ENCODE assay signal across 22 mouse cellular contexts in the genomic region with DNA sequence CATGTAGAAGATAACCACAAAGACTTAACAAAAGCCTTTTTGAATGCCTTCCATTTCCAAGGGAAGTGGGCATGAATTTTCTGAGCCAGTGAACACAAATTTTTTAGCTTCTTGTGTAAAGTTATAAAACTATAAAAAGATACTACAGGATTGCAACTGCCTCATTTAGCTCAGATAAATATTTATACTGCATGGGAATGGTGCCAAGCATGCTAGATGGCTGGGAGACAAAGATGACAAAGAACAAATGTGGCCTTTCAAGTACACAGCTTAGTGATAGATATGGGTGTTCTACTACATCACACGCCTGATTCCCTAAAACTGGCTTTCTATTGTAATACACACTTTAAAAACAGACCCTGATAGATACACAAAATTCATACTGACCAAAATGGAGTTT.
DNase-seq lines count a peak whose midpoint lies in the region; ATAC-seq and TF ChIP-seq lines count a peak whose summit lies in the region.
"Had no signal": no experiment of that assay in that cellular context is flagged by ENCODE, and none has a peak within 500 bp of the region (broad histone marks: within the 10 kb centered on the region; RNA-seq: fewer than 3 reads in every experiment).

No protein-coding gene starts in this region.

- no peak overlapping the region for H3K9ac ChIP-seq in lung, embryonic 14.5 days
- no peak overlapping the region for H3K9ac ChIP-seq in midbrain, embryonic 16.5 days (ENCODE audit: low read depth, low read length)
- H3K9ac ChIP-seq: embryonic facial prominence, embryonic 15.5 days; forebrain, embryonic 15.5 days; heart, embryonic 15.5 days; hindbrain, embryonic 13.5 days had no signal

- H3K4me3 ChIP-seq in lung, embryonic 14.5 days (ENCODE audit: low read depth, low read length): no peak overlapping the region
- no peak overlapping the region for H3K4me3 ChIP-seq in lung, adult 2 months (replicated peaks; ENCODE audit: extremely low read depth, low read depth, low read length)
- H3K4me3 ChIP-seq in midbrain, embryonic 16.5 days (ENCODE audit: low read depth, low read length): no peak overlapping the region
- H3K4me3 ChIP-seq: embryonic facial prominence, embryonic 15.5 days; erythroblast, embryonic 14.5 days; forebrain, embryonic 10.5 days; forebrain, embryonic 15.5 days; heart, adult 2 months; heart, embryonic 15.5 days; hindbrain, embryonic 13.5 days had no signal

- peak; percentile 86 for DNase-seq in lung, embryonic 14.5 days
- DNase-seq in lung, adult 2 months: no peak
- DNase-seq in large intestine, adult 2 months (ENCODE audit: low read depth, low spot score): peak; percentile 19
- peak; percentile 64 for DNase-seq in lung, postnatal 10 days
- no peak for DNase-seq in heart, adult 11 months
- DNase-seq: adrenal gland, adult 8-10 months; adrenal gland, postnatal 36 days; cerebellum, adult 11 months; cerebellum, adult 8-10 months; cerebellum, postnatal 14 days; embryo, embryonic 11 days; gastrocnemius, postnatal 10 days; heart, adult 2 months; heart, postnatal 14 days had no signal

- H3K27ac ChIP-seq in lung, embryonic 14.5 days (ENCODE audit: low read depth): no peak overlapping the region
- no peak overlapping the region for H3K27ac ChIP-seq in midbrain, embryonic 16.5 days (ENCODE audit: low read length)
- H3K27ac ChIP-seq: embryonic facial prominence, embryonic 15.5 days; forebrain, embryonic 10.5 days; forebrain, embryonic 15.5 days; heart, adult 2 months; heart, embryonic 15.5 days; hindbrain, embryonic 13.5 days had no signal

- no peaks in the 10 kb centered on the region for H3K36me3 ChIP-seq in lung, embryonic 14.5 days (ENCODE audit: insufficient read depth)
- no peaks in the 10 kb centered on the region for H3K36me3 ChIP-seq in midbrain, embryonic 16.5 days (ENCODE audit: control insufficient read depth, insufficient read depth, low read length)
- H3K36me3 ChIP-seq: embryonic facial prominence, embryonic 15.5 days; forebrain, embryonic 10.5 days; forebrain, embryonic 15.5 days; heart, embryonic 15.5 days; hindbrain, embryonic 13.5 days had no signal

- H3K4me1 ChIP-seq in lung, embryonic 14.5 days (ENCODE audit: insufficient read depth): no peaks in the 10 kb centered on the region
- no peaks in the 10 kb centered on the region for H3K4me1 ChIP-seq in lung, adult 2 months (ENCODE audit: control insufficient read depth, insufficient read depth, low read length)
- H3K4me1 ChIP-seq in midbrain, embryonic 16.5 days (ENCODE audit: control insufficient read depth, insufficient read depth, low read length): no peaks in the 10 kb centered on the region
- H3K4me1 ChIP-seq: embryonic facial prominence, embryonic 15.5 days; forebrain, embryonic 10.5 days; forebrain, embryonic 15.5 days; heart, embryonic 15.5 days; hindbrain, embryonic 13.5 days had no signal

- no peak for TF ChIP-seq CTCF in lung, embryonic 14.5 days (IDR thresholded peaks at IDR 0.05; ENCODE audit: low read depth)
- TF ChIP-seq CTCF in lung, adult 2 months (IDR thresholded peaks at IDR 0.05; ENCODE audit: insufficient read depth, low read length): no peak

- 47% methylated on average over 1 of the region's 1 CpGs for WGBS in lung, embryonic 14.5 days
- WGBS in lung, adult 2 months: 38% methylated on average over 1 of the region's 1 CpGs
- 16% methylated on average over 1 of the region's 1 CpGs for WGBS in large intestine, adult 2 months
- 77% methylated on average over 1 of the region's 1 CpGs for WGBS in midbrain, embryonic 16.5 days

- H3K9me3 ChIP-seq in lung, embryonic 14.5 days (ENCODE audit: low read depth, low read length): no peaks in the 10 kb centered on the region
- H3K9me3 ChIP-seq in midbrain, embryonic 16.5 days (replicated peaks; ENCODE audit: control insufficient read depth, low read length, poor library complexity, severe bottlenecking): no peaks in the 10 kb centered on the region
- H3K9me3 ChIP-seq: embryonic facial prominence, embryonic 15.5 days; forebrain, embryonic 10.5 days; forebrain, embryonic 15.5 days; heart, embryonic 15.5 days; hindbrain, embryonic 13.5 days had no signal

- no peak for TF ChIP-seq POLR2A in lung, adult 2 months (IDR thresholded peaks at IDR 0.05; ENCODE audit: borderline replicate concordance, extremely low read depth, low read depth, low read length)

- no peaks in the 10 kb centered on the region for H3K27me3 ChIP-seq in lung, embryonic 14.5 days (ENCODE audit: insufficient read depth, low read length)
- H3K27me3 ChIP-seq in midbrain, embryonic 16.5 days (ENCODE audit: control insufficient read depth, insufficient read depth, low read depth, low read length): no peaks in the 10 kb centered on the region
- H3K27me3 ChIP-seq: embryonic facial prominence, embryonic 15.5 days; forebrain, embryonic 15.5 days; heart, embryonic 15.5 days; hindbrain, embryonic 13.5 days had no signal

- ATAC-seq in lung, embryonic 14.5 days (ENCODE audit: insufficient read depth): peak; percentile 69; the same call in 1 of the 2 replicates
- no peak for ATAC-seq in midbrain, embryonic 16.5 days
- ATAC-seq: forebrain, embryonic 15.5 days had no signal

- H3K4me2 ChIP-seq in lung, embryonic 14.5 days: no peak overlapping the region
- no peak overlapping the region for H3K4me2 ChIP-seq in midbrain, embryonic 16.5 days (ENCODE audit: low read length)
- H3K4me2 ChIP-seq: embryonic facial prominence, embryonic 15.5 days; forebrain, embryonic 15.5 days; heart, embryonic 11.5 days; heart, embryonic 15.5 days; hindbrain, embryonic 13.5 days had no signal

Comparison
In these comparisons a context has a peak if more than half of its experiments do, and no peak if none do; other contexts are left out.
1. DNase-seq: peak in lung, embryonic 14.5 days (single experiment), large intestine, adult 2 months (single experiment) and lung, postnatal 10 days (single experiment); none in lung, adult 2 months (single experiment) and heart, adult 11 months (single experiment).